Mouse (Mus musculus) embryonic facial prominence, embryonic 15.5 days (tissue): ENCODE results near the gene 9130023H24Rik. TPM values are rescaled to one million over a fixed set of nuclear protein-coding genes. Genes with fewer than 3 reads are reported as not detected.
A peak's percentile ranks its signal among the peaks of the same experiment; 100 is the strongest.

Source experiments
- ATAC-seq: fragments of 200-750 bp; cut with Nextera tagmentation; 2 replicates; pipeline ENCODE4 v1.8.0; 2017; ENCODE audit warnings: low read depth, moderate TSS enrichment; ENCODE audit not compliant: insufficient number of reproducible peaks, low FRiP score, low TSS enrichment
- H3K27ac ChIP-seq: fragments of 300-500 bp; sonication (generic); replicated peaks from 2 replicates; pipeline ENCODE4 v1.5.1; 2015; ENCODE audit warnings: mild to moderate bottlenecking, inconsistent platforms
- H3K27me3 ChIP-seq: fragments of 300-500 bp; sonication (generic); 2 replicates; pipeline ENCODE4 v1.6.1; 2015; ENCODE audit warnings: inconsistent platforms
- H3K36me3 ChIP-seq: fragments of 300-500 bp; sonication (generic); 2 replicates; pipeline ENCODE4 v1.6.1; 2015; ENCODE audit warnings: mild to moderate bottlenecking, inconsistent platforms
- H3K4me1 ChIP-seq: fragments of 300-500 bp; sonication (generic); 2 replicates; pipeline ENCODE4 v1.6.1; 2015; ENCODE audit warnings: inconsistent platforms
- H3K4me2 ChIP-seq: fragments of 300-500 bp; sonication (generic); replicated peaks from 2 replicates; pipeline ENCODE4 v1.6.1; 2015; ENCODE audit warnings: mild to moderate bottlenecking, inconsistent platforms
- H3K4me3 ChIP-seq: fragments of 300-500 bp; sonication (generic); replicated peaks from 2 replicates; pipeline ENCODE4 v1.5.1; 2015; ENCODE audit warnings: mild to moderate bottlenecking, inconsistent platforms
- H3K9ac ChIP-seq: fragments of 300-500 bp; sonication (generic); 2 replicates; pipeline ENCODE4 v1.6.1; 2015; ENCODE audit warnings: inconsistent platforms
- H3K9me3 ChIP-seq: fragments of 300-500 bp; sonication (generic); replicated peaks from 2 replicates; pipeline ENCODE4 v1.6.1; 2016; ENCODE audit warnings: inconsistent platforms
- WGBS: fragments of 180-500 bp; shearing (Covaris S2); methylation state at CpG from one replicate; pipeline ENCODE4 v1.1.7; 2015; 5-methylcytosine and 5-hydroxymethylcytosine counted together
- polyA plus RNA-seq: library from polyadenylated mRNA; unstranded; fragments of >200 nt; fragmentation: Nextera tagmentation; extraction: Ambion mirVana; gene quantifications from 2 replicates; pipeline ENCODE4 v1.2.1, GENCODE M21; 2015

Gene 9130023H24Rik
- polyA plus RNA-seq, 1 experiment from 2014 or later: 9.1 TPM

DNA sequence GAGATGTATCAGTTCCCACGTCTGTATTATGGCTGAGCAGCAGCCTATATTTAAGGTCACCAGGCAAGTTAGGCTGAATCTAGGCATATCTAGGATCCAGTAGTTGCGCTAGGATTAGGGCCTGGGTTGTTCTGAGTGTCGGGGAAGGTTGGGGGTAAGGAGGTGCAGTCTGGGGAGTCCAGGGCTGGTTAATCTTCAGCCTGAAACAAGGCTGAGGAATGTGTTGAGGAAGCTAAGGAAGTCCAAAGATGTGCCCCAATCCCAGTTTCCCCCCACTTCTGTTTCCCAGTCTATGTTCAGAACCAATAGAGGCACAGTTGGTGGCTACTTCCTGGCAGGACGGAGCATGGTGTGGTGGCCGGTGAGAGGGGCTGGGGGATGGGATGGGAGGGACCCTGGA, 28.2 kb upstream of the 9130023H24Rik start:
- H3K4me2 ChIP-seq: no peak overlapping the region
- H3K4me1 ChIP-seq: no peaks in the 10 kb centered on the region
- H3K36me3 ChIP-seq: peaks cover under 1% of the 10 kb centered on the region; the same call in 1 of the 2 replicates
- H3K4me3 ChIP-seq: no peak overlapping the region
- no peak for ATAC-seq
- H3K27me3 ChIP-seq: no peaks in the 10 kb centered on the region
- H3K9me3 ChIP-seq: no peaks in the 10 kb centered on the region
- WGBS: 79% methylated on average over 5 of the region's 5 CpGs
- no peak overlapping the region for H3K9ac ChIP-seq
- H3K27ac ChIP-seq: no peak overlapping the region

DNA sequence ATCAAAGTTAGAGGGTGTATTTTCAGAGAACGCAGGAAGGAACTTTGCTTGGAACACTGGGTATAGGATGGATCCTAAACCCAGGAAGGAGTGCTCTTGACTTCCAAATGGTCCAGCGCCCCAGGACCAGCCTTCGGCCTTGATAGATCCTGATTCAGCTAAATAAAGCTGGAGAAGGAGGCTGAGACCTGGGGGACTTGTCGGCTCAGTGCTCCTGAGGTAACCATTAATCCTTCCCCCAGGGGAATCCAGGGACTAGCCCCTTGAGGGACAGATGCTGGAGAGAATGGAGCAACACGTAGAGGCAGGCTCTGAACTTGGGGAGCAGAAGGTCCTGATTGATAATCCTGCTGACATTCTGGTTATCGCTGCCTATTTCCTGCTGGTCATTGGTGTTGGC, 27.6 kb upstream of the 9130023H24Rik start, which contains the start of gene Slc5a2:
Gene Slc5a2 (plus strand): TSS at position 247 of the 400 bp plus-strand sequence.
- Histone ChIP-seq H3K4me1 (no peaks in the 10 kb centered on the region), H3K27me3 (no peaks in the 10 kb centered on the region), H3K4me3 (no peak within 1 kb of the TSS), H3K27ac (no peak within 1 kb of the TSS), H3K36me3 (no peaks in the 10 kb centered on the region), H3K9ac (no peak within 1 kb of the TSS), H3K9me3 (no peaks in the 10 kb centered on the region), H3K4me2 (no peak within 1 kb of the TSS)
- 74% methylated on average over 6 of the region's 6 CpGs for WGBS
- no peak for ATAC-seq

DNA sequence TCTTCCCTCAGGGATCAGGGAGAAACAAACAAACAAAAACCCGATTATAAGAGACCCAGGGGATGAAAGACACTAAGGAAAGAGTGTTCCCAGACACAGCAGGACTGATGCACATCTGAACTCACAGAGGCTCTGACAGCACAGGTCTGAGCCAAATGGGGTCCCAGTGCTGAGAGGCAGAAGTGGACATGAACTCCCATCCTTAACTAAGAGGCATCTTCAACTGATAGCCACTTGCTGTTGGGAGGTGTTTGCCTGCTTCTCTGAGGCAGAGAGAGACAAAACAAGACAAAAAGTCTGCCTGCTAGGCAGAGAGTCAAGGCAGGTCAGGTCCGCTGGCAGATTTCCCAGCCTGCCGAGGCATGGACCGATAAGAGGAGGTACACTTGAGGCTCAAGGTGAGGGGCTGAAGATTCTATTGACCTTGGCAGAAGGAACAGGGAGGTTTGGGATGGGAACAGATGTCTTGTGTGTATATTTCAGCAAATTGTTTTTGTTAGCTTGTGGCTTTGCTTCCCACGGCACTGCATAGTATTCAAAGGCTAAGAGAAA, 19.0 kb upstream of the 9130023H24Rik start:
- Histone ChIP-seq H3K4me3 (no peak overlapping the region), H3K27ac (no peak overlapping the region), H3K4me2 (no peak overlapping the region), H3K9ac (no peak overlapping the region), H3K9me3 (no peaks in the 10 kb centered on the region), H3K27me3 (no peaks in the 10 kb centered on the region), H3K4me1 (peaks cover 15% of the 10 kb centered on the region), H3K36me3 (peaks cover 15% of the 10 kb centered on the region)
- no peak for ATAC-seq
- 39% methylated on average over 5 of the region's 5 CpGs for WGBS

DNA sequence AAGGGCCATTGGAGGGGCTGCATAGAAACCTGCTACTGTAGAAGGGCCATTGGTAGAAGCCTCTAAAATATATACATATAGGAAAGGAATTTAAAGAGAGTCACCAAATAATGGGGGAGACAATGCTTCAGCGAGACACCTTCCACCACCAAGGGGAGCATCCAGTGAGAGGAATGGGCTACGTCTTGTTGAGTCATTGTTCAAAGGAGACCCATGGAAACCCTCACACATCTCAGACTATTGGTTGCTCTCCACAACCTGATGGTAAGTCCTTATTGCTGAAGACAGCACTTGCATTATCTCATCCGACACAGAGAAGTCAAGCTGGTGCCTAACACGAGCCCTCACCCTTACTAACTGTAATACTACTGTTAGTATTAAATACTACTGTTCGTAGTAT, 17.9 kb upstream of the 9130023H24Rik start:
- ATAC-seq: no peak
- Histone ChIP-seq H3K4me3 (no peak overlapping the region), H3K36me3 (peaks cover 22% of the 10 kb centered on the region), H3K9ac (no peak overlapping the region), H3K9me3 (no peaks in the 10 kb centered on the region), H3K4me1 (peaks cover 16% of the 10 kb centered on the region), H3K27me3 (no peaks in the 10 kb centered on the region), H3K27ac (no peak overlapping the region), H3K4me2 (no peak overlapping the region)
- 88% methylated on average over 5 of the region's 5 CpGs for WGBS

DNA sequence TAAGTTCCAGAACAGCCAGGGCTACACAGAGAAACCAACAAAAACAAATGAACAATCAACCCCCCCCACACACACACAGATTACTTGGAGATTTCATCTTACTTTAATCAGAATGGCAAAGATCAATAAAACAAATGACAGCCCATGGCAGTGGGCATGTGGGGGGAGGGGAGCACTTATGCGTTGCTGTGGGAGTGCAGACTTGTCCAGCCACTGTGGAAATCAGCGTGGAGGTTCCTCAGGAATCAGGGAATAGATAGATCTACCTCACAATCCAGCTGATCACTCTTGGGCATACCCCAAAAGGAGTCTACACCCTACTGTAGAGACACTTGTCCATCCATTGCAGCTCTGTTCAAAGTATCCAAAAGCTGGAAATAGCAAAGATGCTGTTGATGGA, 17.1 kb upstream of the 9130023H24Rik start:
- H3K4me1 ChIP-seq: peaks cover 16% of the 10 kb centered on the region
- H3K27me3 ChIP-seq: no peaks in the 10 kb centered on the region
- WGBS: 69% methylated on average over 2 of the region's 2 CpGs
- H3K9me3 ChIP-seq: no peaks in the 10 kb centered on the region
- H3K4me2 ChIP-seq: no peak overlapping the region
- no peak overlapping the region for H3K27ac ChIP-seq
- H3K9ac ChIP-seq: no peak overlapping the region
- H3K4me3 ChIP-seq: no peak overlapping the region
- H3K36me3 ChIP-seq: peaks cover 25% of the 10 kb centered on the region
- no peak for ATAC-seq

DNA sequence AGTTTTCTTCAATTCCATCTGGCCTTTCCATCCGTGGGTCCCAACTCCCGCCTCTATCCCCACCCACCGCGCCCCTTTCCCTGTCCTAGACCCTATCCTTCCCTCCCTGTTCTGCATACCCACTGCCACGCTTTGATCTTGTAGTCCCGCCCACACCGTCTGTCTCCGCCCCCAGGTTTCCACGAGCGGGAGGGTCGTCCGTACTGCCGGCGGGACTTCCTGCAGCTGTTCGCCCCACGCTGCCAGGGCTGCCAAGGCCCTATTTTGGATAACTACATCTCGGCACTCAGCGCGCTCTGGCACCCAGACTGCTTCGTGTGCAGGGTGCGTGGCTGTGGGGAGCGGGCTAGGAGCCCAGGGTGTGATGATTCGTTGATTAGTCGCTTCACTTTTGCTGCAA, 14.8 kb upstream of the 9130023H24Rik start:
- peaks cover 28% of the 10 kb centered on the region for H3K4me1 ChIP-seq
- H3K27me3 ChIP-seq: no peaks in the 10 kb centered on the region
- H3K9me3 ChIP-seq: no peaks in the 10 kb centered on the region
- 13% methylated on average over 24 of the region's 24 CpGs for WGBS
- H3K9ac ChIP-seq: no peak overlapping the region
- ATAC-seq: no peak
- H3K4me2 ChIP-seq: peak overlapping the region; percentile 39
- H3K36me3 ChIP-seq: peaks cover 30% of the 10 kb centered on the region
- H3K4me3 ChIP-seq: peak overlapping the region; percentile 14; the same call in 1 of the 2 replicates
- no peak overlapping the region for H3K27ac ChIP-seq

DNA sequence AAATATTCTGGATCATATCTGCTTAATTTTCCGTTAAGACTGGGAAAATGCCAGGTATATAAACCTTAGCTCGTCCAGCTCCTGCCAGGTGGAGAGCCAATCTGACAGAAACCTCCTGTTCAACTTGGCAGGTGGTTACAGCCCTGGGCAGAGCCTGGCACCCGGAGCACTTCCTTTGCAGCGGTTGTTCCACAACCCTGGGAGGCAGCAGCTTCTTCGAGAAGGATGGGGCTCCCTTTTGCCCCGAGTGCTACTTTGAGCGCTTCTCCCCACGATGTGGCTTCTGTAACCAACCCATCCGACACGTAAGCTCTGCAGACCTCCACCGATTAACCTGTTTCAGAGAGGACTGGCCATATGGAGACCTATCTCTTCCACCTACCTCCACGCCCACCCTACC, 14.1 kb upstream of the 9130023H24Rik start:
- H3K4me3 ChIP-seq: peak overlapping the region; percentile 14; the same call in 1 of the 2 replicates
- peak overlapping the region; percentile 39 for H3K4me2 ChIP-seq
- no peak overlapping the region for H3K27ac ChIP-seq
- 45% methylated on average over 12 of the region's 12 CpGs for WGBS
- H3K9ac ChIP-seq: no peak overlapping the region
- no peaks in the 10 kb centered on the region for H3K9me3 ChIP-seq
- no peaks in the 10 kb centered on the region for H3K27me3 ChIP-seq
- H3K36me3 ChIP-seq: peaks cover 30% of the 10 kb centered on the region
- H3K4me1 ChIP-seq: peaks cover 29% of the 10 kb centered on the region
- ATAC-seq: no peak

DNA sequence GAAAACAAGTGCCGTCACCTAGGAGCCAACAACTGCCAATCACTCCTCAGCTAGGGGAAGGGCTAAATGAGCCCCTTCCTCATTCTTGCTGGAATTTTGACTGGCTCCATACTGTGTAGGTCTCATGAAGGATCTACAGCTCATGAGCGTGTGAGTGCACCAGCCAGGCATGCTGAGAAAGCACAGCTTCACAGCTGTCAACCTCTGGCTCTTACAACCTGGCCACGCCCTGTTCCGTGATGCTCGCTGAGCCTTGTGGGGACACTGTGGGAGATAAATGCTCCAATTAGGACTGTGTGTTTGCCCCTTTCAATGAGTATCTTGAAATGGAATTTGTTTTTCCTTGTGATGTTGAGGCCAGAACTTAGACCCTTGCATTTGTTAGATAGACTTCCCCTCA, 12.2 kb upstream of the 9130023H24Rik start:
- ATAC-seq: no peak
- no peaks in the 10 kb centered on the region for H3K27me3 ChIP-seq
- no peak overlapping the region for H3K9ac ChIP-seq
- no peak overlapping the region for H3K4me3 ChIP-seq
- no peak overlapping the region for H3K27ac ChIP-seq
- H3K4me2 ChIP-seq: no peak overlapping the region
- 81% methylated on average over 5 of the region's 5 CpGs for WGBS
- H3K4me1 ChIP-seq: peaks cover 40% of the 10 kb centered on the region
- peaks cover 33% of the 10 kb centered on the region for H3K36me3 ChIP-seq
- H3K9me3 ChIP-seq: no peaks in the 10 kb centered on the region

DNA sequence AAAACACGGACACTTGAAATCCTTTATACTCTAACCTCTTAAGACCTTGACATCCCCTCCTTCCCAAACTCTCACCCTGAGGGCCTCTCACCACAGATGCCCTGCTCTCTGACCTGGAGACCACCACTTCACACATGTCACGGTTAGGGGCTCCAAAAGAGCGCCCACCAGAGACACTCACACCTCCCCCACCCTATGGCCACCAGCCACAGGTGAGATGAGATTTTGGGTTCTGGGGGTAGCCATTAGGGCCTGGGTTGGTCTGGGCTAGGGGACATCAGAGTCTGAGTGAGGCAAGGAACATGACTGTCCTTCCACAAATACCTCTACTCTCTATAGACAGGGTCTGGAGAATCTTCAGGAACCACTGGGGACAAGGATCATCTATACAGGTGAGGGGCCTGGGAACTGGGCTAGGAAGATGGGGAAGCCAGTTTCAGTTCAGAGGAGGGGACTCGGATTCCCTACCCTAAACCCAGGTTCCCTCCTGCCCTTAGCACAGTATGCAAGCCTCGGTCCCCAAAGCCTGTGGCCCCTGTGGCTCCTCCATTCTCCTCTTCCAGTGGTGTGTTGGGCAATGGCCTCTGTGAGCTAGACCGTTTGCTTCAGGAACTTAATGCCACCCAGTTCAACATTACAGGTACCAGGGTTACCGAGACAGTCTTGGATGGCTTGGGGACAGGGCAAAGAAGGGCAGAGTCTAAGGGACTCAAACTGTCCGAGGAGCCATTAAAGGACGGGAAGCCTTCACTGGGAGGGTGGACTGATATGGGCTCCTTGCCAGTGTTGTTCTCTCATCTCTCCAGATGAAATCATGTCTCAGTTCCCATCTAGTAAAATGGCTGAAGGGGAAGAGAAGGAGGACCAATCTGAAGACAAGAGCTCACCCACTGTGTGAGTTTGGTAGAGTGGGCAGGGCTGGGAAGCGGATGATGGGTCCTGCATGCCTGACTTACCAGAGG, 10.5 kb upstream of the 9130023H24Rik start:
- Histone ChIP-seq H3K36me3 (peaks cover 37% of the 10 kb centered on the region), H3K27me3 (no peaks in the 10 kb centered on the region), H3K9me3 (no peaks in the 10 kb centered on the region), H3K4me1 (peaks cover 40% of the 10 kb centered on the region), H3K4me2 (peak overlapping the region; percentile 55), H3K27ac (no peak overlapping the region), H3K9ac (0 out of 2 replicates have a peak overlapping the region, but pooled peaks have one; percentile 12), H3K4me3 (peak overlapping the region; percentile 54)
- no peak for ATAC-seq
- 79% methylated on average over 10 of the region's 10 CpGs for WGBS

DNA sequence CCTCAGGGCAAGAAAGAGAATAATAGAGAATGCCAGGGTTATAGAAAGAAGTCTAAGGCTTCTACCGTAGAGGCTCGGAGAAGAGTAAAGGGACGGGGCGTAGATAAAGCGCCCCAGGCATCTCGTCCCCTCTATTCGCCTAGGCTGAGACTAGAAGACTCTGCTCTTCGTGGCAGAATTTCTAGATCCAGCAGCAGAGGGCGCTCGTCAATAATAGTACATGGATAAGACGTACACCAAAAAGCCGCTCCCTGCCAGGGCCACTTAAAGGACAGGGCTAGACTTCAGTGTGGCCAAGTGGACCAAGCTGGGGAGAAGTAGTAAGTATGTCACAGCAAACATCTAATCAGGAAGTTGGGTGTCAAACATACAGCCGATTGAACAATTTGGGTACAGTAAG, 9.6 kb upstream of the 9130023H24Rik start:
- WGBS: 1% methylated on average over 13 of the region's 13 CpGs
- H3K36me3 ChIP-seq: peaks cover 42% of the 10 kb centered on the region
- peak overlapping the region; percentile 67 for H3K9ac ChIP-seq
- H3K4me3 ChIP-seq: peak overlapping the region; percentile 54
- H3K27ac ChIP-seq: peak overlapping the region; percentile 96
- no peaks in the 10 kb centered on the region for H3K27me3 ChIP-seq
- H3K9me3 ChIP-seq: no peaks in the 10 kb centered on the region
- ATAC-seq: peak; percentile 69
- H3K4me2 ChIP-seq: peak overlapping the region; percentile 55
- peaks cover 35% of the 10 kb centered on the region for H3K4me1 ChIP-seq

DNA sequence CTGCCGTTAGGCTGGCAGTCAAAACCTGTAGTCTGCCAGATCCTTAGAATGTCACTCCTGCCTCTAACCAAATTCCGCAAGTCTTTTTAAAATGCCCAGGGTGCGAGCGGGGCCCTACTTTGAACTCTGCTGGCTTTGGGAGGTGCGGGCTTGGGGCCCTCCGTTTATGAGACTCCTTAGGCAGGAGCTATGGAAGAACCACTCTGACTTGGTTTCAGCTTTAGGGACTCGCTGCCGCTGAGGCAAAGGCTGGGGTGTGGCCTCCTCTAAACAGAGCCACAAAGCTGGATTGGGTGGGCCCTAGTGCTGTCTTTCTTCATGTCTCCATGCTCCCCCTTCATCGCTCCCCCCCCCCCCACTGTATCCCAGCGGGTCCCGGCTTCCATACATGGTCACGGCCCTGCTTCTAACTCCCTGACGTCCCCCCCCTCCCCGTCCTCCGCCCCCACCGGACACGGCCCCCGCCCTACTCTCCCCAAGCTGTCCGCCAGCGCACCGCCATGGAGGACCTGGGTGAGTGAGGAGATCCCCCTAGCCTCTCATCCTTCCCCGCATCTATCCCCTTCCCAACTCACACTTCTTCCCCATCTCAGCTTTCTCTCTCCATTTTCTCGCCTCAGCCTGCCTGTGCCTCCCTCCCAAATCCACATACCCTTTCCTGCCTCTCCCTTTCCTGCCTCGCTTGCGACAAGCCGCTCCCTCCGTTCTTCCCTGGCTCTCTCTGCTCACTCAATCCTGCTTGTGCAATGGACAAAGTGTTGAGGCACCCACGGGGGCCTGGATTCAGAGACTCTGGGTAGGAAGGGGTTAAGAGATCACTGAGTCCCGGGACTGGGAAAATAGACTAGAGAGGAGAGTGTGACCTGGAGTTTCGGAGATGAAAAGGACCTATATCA, 8.9 kb upstream of the 9130023H24Rik start, which contains the start of gene Tgfb1i1:
Gene Tgfb1i1 (plus strand): TSS at position 317 of the 896 bp plus-strand sequence.
- no peaks in the 10 kb centered on the region for H3K27me3 ChIP-seq
- 1% methylated on average over 27 of the region's 30 CpGs for WGBS
- H3K27ac ChIP-seq: peak within 1 kb of the TSS; percentile 96
- H3K4me3 ChIP-seq: peak within 1 kb of the TSS; percentile 54
- peak within 1 kb of the TSS; percentile 55 for H3K4me2 ChIP-seq
- ATAC-seq: peak; percentile 88
- peaks cover 45% of the 10 kb centered on the region for H3K36me3 ChIP-seq
- H3K9me3 ChIP-seq: no peaks in the 10 kb centered on the region
- H3K4me1 ChIP-seq: peaks cover 28% of the 10 kb centered on the region
- H3K9ac ChIP-seq: peak within 1 kb of the TSS; percentile 67
